In the genomic region with DNA sequence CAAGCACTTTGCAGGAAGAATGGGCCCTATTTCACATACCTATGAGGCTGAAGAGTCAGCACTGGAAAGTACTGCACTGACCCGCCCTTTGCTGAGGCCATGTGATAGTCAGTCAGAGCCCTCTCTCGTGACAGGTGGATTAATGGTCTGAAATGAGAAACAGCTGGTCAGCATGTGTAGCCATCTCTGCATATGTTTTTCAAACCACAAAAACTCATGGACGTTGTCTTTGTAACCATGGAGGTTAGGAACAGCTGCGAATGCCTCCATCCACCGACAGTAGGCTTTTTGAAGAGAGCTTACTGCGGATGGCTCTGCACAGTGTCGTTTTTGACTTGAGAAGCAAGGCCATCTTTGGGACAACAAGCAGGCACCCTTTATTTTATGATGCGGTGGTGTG, we compare ENCODE assay signal across 24 mouse cellular contexts. TPM values are rescaled to one million over a fixed set of nuclear protein-coding genes. Genes with fewer than 3 reads are reported as not detected.
DNase-seq lines count a peak whose midpoint lies in the region; ATAC-seq and TF ChIP-seq lines count a peak whose summit lies in the region.
"Had no signal": no experiment of that assay in that cellular context is flagged by ENCODE, and none has a peak within 500 bp of the region (broad histone marks: within the 10 kb centered on the region; RNA-seq: fewer than 3 reads in every experiment).

No protein-coding gene starts in this region.

- H3K4me2 ChIP-seq in hindbrain, embryonic 11.5 days (replicated peaks; ENCODE audit: low read depth, low read length), result no peak overlapping the region
- H3K4me2 ChIP-seq in hindbrain, embryonic 12.5 days (replicated peaks), result no peak overlapping the region
- no peak overlapping the region for H3K4me2 ChIP-seq in embryonic facial prominence, embryonic 13.5 days
- H3K4me2 ChIP-seq in intestine, postnatal 0 days (replicated peaks; ENCODE audit: low read depth), result no peak overlapping the region
- peak overlapping the region; percentile 43 for H3K4me2 ChIP-seq in myocyte (ENCODE audit: low read depth)
- H3K4me2 ChIP-seq: midbrain, embryonic 12.5 days had no signal

- no peak overlapping the region for H3K4me3 ChIP-seq in hindbrain, embryonic 11.5 days (ENCODE audit: low read depth, low read length)
- no peak overlapping the region for H3K4me3 ChIP-seq in hindbrain, embryonic 12.5 days
- no peak overlapping the region for H3K4me3 ChIP-seq in embryonic facial prominence, embryonic 13.5 days
- no peak overlapping the region for H3K4me3 ChIP-seq in intestine, postnatal 0 days (ENCODE audit: low read depth, low read length)
- H3K4me3 ChIP-seq in myocyte, result no peak overlapping the region
- H3K4me3 ChIP-seq: forebrain, embryonic 10.5 days; heart, adult 2 months; midbrain, embryonic 12.5 days had no signal

- H3K9me3 ChIP-seq in hindbrain, embryonic 11.5 days (ENCODE audit: control insufficient read depth, low read length), result no peaks in the 10 kb centered on the region
- H3K9me3 ChIP-seq in hindbrain, embryonic 12.5 days (replicated peaks), result no peaks in the 10 kb centered on the region
- H3K9me3 ChIP-seq in embryonic facial prominence, embryonic 13.5 days, result no peaks in the 10 kb centered on the region
- no peaks in the 10 kb centered on the region for H3K9me3 ChIP-seq in intestine, postnatal 0 days (ENCODE audit: control insufficient read depth)
- H3K9me3 ChIP-seq: forebrain, embryonic 10.5 days; midbrain, embryonic 12.5 days had no signal

- H3K27ac ChIP-seq in hindbrain, embryonic 11.5 days (ENCODE audit: low read depth, low read length), result no peak overlapping the region
- no peak overlapping the region for H3K27ac ChIP-seq in hindbrain, embryonic 12.5 days
- H3K27ac ChIP-seq in embryonic facial prominence, embryonic 13.5 days, result peak overlapping the region; percentile 68; the same call in 1 of the 2 replicates
- H3K27ac ChIP-seq in intestine, postnatal 0 days (ENCODE audit: low read depth, low read length), result no peak overlapping the region
- H3K27ac ChIP-seq: forebrain, embryonic 10.5 days; heart, adult 2 months; midbrain, embryonic 12.5 days had no signal

- intact Hi-C loops in left cerebral cortex, postnatal 4 days (cut with DNase I), result no loop called here

- TF ChIP-seq POLR2A in myocyte (IDR thresholded peaks at IDR 0.05; ENCODE audit: insufficient read length, low read depth), result no peak

- H3K4me1 ChIP-seq in hindbrain, embryonic 11.5 days (replicated peaks; ENCODE audit: control insufficient read depth, insufficient read depth, low read length), result no peaks in the 10 kb centered on the region
- no peaks in the 10 kb centered on the region for H3K4me1 ChIP-seq in hindbrain, embryonic 12.5 days
- H3K4me1 ChIP-seq in embryonic facial prominence, embryonic 13.5 days, result peaks cover 10% of the 10 kb centered on the region
- H3K4me1 ChIP-seq in intestine, postnatal 0 days (replicated peaks; ENCODE audit: control insufficient read depth, insufficient read depth, low read length), result no peaks in the 10 kb centered on the region
- H3K4me1 ChIP-seq: forebrain, embryonic 10.5 days; midbrain, embryonic 12.5 days had no signal

- no peaks in the 10 kb centered on the region for H3K36me3 ChIP-seq in hindbrain, embryonic 11.5 days (ENCODE audit: control insufficient read depth, insufficient read depth, low read length)
- no peaks in the 10 kb centered on the region for H3K36me3 ChIP-seq in hindbrain, embryonic 12.5 days
- no peaks in the 10 kb centered on the region for H3K36me3 ChIP-seq in embryonic facial prominence, embryonic 13.5 days
- H3K36me3 ChIP-seq in intestine, postnatal 0 days (ENCODE audit: control insufficient read depth, insufficient read depth), result no peaks in the 10 kb centered on the region
- H3K36me3 ChIP-seq in myocyte (ENCODE audit: control insufficient read depth, insufficient read depth), result no peaks in the 10 kb centered on the region
- H3K36me3 ChIP-seq: forebrain, embryonic 10.5 days; midbrain, embryonic 12.5 days had no signal

- H3K27me3 ChIP-seq in hindbrain, embryonic 11.5 days (ENCODE audit: control insufficient read depth, insufficient read depth, low read length), result no peaks in the 10 kb centered on the region
- no peaks in the 10 kb centered on the region for H3K27me3 ChIP-seq in hindbrain, embryonic 12.5 days
- no peaks in the 10 kb centered on the region for H3K27me3 ChIP-seq in embryonic facial prominence, embryonic 13.5 days
- no peaks in the 10 kb centered on the region for H3K27me3 ChIP-seq in intestine, postnatal 0 days (replicated peaks; ENCODE audit: control insufficient read depth, insufficient read depth, low read length)
- H3K27me3 ChIP-seq in myocyte (ENCODE audit: control insufficient read depth, insufficient read depth, insufficient read length), result no peaks in the 10 kb centered on the region
- H3K27me3 ChIP-seq: CH12.LX; midbrain, embryonic 12.5 days had no signal

- no peaks in the 10 kb centered on the region for H3K79me2 ChIP-seq in myocyte (ENCODE audit: control insufficient read depth, insufficient read depth)

- no peak for ATAC-seq in hindbrain, embryonic 11.5 days (ENCODE audit: low FRiP score)
- ATAC-seq in hindbrain, embryonic 12.5 days (ENCODE audit: low FRiP score), result no peak
- ATAC-seq in embryonic facial prominence, embryonic 13.5 days (ENCODE audit: insufficient number of reproducible peaks, insufficient read depth, low FRiP score, low TSS enrichment, low read depth), result no peak
- ATAC-seq in intestine, postnatal 0 days, result 0 out of 2 replicates have a peak, but pooled peaks have one; percentile 38
- ATAC-seq: lung, postnatal 0 days had no signal

- DNase-seq in hindbrain, embryonic 11.5 days (ENCODE audit: low spot score), result peak; percentile 6
- no peak for DNase-seq in left cerebral cortex, postnatal 4 days
- DNase-seq in gastrocnemius, adult 8-10 months (ENCODE audit: low spot score in 2 of 2), result no peak
- DNase-seq in urinary bladder, postnatal 4 days (ENCODE audit: low spot score in 2 of 2), result no peak
- DNase-seq: cerebellum, adult 8-10 months; gastrocnemius, postnatal 14 days; heart, adult 2 months; liver; right cerebral cortex, postnatal 14 days had no signal

- H3ac ChIP-seq in myocyte (ENCODE audit: control insufficient read depth, insufficient read length), result no peak overlapping the region

- no peak overlapping the region for H3K9ac ChIP-seq in hindbrain, embryonic 11.5 days (ENCODE audit: low read depth, low read length)
- no peak overlapping the region for H3K9ac ChIP-seq in hindbrain, embryonic 12.5 days
- no peak overlapping the region for H3K9ac ChIP-seq in embryonic facial prominence, embryonic 13.5 days
- no peak overlapping the region for H3K9ac ChIP-seq in intestine, postnatal 0 days (ENCODE audit: low read depth, low read length)
- H3K9ac ChIP-seq: midbrain, embryonic 12.5 days had no signal

- no peak for TF ChIP-seq CTCF in intestine, postnatal 0 days (IDR thresholded peaks at IDR 0.05; ENCODE audit: low read depth)

- 64% methylated on average over 8 of the region's 8 CpGs for WGBS in hindbrain, embryonic 11.5 days
- 70% methylated on average over 8 of the region's 8 CpGs for WGBS in hindbrain, embryonic 12.5 days
- 43% methylated on average over 8 of the region's 8 CpGs for WGBS in embryonic facial prominence, embryonic 13.5 days
- WGBS in intestine, postnatal 0 days, result 55% methylated on average over 8 of the region's 8 CpGs

TF ChIP-seq in myocyte, 11 proteins besides CTCF, POLR2A, EP300 and RAD21:
- TF ChIP-seq POLR2AphosphoS2 (IDR thresholded peaks at IDR 0.05; ENCODE audit: insufficient read length, low read depth) (no peak), TCF12 (IDR thresholded peaks at IDR 0.05; ENCODE audit: insufficient read depth, poor library complexity, severe bottlenecking) (peak; percentile 98), MYOD1 (IDR thresholded peaks at IDR 0.05; ENCODE audit: control insufficient read depth in 1 of 3, insufficient read length in 2 of 3, low read depth in 2 of 3) (peak; percentile 95 to 98 (median 96)), USF1 (IDR thresholded peaks at IDR 0.05; ENCODE audit: low read depth) (peak; percentile 48), MAX (IDR thresholded peaks at IDR 0.05; ENCODE audit: low read depth) (no peak), SRF (IDR thresholded peaks at IDR 0.05; ENCODE audit: control insufficient read depth, insufficient read length, low read depth) (peak; percentile 11), TCF3 (IDR thresholded peaks at IDR 0.05; ENCODE audit: insufficient read length, low read depth) (peak; percentile 86), E2F4 (IDR thresholded peaks at IDR 0.05; ENCODE audit: insufficient read depth) (no peak), MYOG (IDR thresholded peaks at IDR 0.05; ENCODE audit: control insufficient read depth in 1 of 3, insufficient read depth in 1 of 3, insufficient read length in 2 of 3, low read depth in 2 of 3) (peak; percentile 53 to 97 (median 91)), REST (IDR thresholded peaks at IDR 0.05; ENCODE audit: insufficient read depth, insufficient read length) (no peak), CEBPB (IDR thresholded peaks at IDR 0.05; ENCODE audit: insufficient read depth, poor library complexity, severe bottlenecking) (no peak)
TF ChIP-seq in myocyte: peak in this region for 6.

RNA-seq across cellular contexts. Expression of gene Stmnd1, which starts 14.3 kb away (rescaled TPM):
- 0.14 TPM in 1 of 2 replicates, not detected in the other for polyA plus RNA-seq in hindbrain, embryonic 11.5 days (2014; fragmentation: Nextera tagmentation; extraction: Ambion mirVana)
- 0.27 TPM in 1 of 2 replicates, not detected in the other for polyA plus RNA-seq in hindbrain, embryonic 12.5 days (2016; fragmentation: Nextera tagmentation; extraction: Ambion mirVana)
- not detected in 2 replicates for polyA plus RNA-seq in embryonic facial prominence, embryonic 13.5 days (2015; fragmentation: Nextera tagmentation; extraction: Ambion mirVana)
- 0.42 and 0.60 TPM in 2 replicates for polyA plus RNA-seq in intestine, postnatal 0 days (2015; fragmentation: Nextera tagmentation; extraction: Ambion mirVana)
- polyA plus RNA-seq in myocyte (2012; fragmentation: generic; extraction: Trizol), result 0.24 TPM
- under 1 TPM in 1 of 2 experiments, not detected in 1; 0.26 TPM for total RNA-seq in left cerebral cortex, postnatal 4 days (2021)
- under 1 TPM in 3 of 4 experiments, not detected in 1; 0.20 to 0.24 (median 0.21) TPM for total RNA-seq in gastrocnemius, adult 8-10 months (2022)
- total RNA-seq: CH12.LX; hematopoietic stem cell, adult 5-6 weeks; left cerebral cortex, adult 8-10 months; MEL; monocyte, adult 5-6 weeks had no signal
- polyA plus RNA-seq: forebrain, embryonic 10.5 days; liver, embryonic 16.5 days; midbrain, embryonic 12.5 days; neural tube, embryonic 14.5 days; spleen, adult 2 months had no signal
